Mouse (Mus musculus) CD8-positive naive resting alpha-beta T cell, adult 2 months (primary cell): Measurements from ENCODE around the gene Il5.

Experiments
- DNase-seq, 2 experiments: peaks; one replicate each; pipeline ENCODE4 v3.0.0; 2022; ENCODE audit warnings: low read depth in 2 of 2, low spot score in 2 of 2

Gene Il5

GRCm38 (mm10) chr11:53770125-53770791, 49.7 kb downstream of the Il5 start:
- DNase-seq = peak; percentile 59

DNA sequence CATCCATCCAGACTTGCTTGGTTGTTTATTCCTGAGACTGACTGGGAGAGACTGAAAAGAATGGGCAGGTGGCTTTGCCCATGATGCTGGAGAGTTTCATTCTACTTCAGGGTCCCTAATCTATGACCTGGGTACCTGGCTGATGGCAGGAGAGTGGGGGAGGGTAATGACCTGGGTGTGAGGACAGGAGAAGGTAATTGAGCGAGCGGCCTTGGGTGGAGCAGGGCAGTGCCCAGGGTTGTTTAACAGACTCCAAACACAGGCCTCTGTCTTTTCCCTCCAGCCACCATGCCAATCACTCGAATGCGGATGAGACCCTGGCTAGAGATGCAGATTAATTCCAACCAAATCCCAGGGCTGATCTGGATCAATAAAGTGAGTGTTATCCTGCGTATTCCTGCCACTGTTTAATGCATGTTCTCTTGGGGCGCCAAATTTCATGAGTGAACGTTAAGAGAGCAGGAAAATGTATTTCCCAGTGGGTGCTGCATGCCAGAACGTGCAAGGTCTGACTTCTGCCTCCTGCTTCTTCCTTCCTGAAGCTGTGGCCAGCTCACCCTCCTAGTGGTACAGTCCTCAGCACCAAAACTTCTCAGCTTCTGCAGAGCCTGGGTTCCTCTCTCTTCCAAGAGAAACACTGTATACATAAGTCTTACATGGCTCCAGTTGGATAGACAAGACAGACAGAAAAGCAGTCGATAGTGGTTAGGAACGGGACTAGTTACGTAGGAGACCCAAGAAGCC, 50.6 kb downstream of the Il5 start:
- no peak for DNase-seq

- no peak for DNase-seq
Observed at GRCm38 (mm10) chr11:53772536-53772935, 51.9 kb downstream of the Il5 start.

DNA sequence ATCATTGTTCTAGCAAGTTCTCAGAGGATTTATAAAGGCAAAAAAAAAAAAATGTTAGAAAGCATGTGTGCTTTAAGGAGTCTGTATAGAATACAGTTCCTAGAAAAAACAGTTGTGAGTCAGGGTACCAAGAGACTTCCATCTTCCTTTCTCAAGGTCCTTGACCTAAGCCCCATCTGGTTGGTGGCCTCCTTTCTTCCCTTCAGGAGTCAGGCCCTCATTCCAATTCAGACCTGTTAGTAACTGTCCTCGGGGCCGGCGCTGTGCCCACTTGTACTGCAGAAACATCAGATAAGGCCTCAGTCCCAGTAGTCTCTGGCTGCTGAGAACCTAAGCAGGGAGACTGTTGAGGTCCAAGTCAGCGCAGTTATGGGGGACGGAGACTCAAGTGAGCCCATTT, 52.5 kb downstream of the Il5 start, which contains the start of gene Gm17334:
TSS of gene Gm17334 (minus strand) at position 101 of the 400 bp plus-strand sequence.
- no peak for DNase-seq

DNA sequence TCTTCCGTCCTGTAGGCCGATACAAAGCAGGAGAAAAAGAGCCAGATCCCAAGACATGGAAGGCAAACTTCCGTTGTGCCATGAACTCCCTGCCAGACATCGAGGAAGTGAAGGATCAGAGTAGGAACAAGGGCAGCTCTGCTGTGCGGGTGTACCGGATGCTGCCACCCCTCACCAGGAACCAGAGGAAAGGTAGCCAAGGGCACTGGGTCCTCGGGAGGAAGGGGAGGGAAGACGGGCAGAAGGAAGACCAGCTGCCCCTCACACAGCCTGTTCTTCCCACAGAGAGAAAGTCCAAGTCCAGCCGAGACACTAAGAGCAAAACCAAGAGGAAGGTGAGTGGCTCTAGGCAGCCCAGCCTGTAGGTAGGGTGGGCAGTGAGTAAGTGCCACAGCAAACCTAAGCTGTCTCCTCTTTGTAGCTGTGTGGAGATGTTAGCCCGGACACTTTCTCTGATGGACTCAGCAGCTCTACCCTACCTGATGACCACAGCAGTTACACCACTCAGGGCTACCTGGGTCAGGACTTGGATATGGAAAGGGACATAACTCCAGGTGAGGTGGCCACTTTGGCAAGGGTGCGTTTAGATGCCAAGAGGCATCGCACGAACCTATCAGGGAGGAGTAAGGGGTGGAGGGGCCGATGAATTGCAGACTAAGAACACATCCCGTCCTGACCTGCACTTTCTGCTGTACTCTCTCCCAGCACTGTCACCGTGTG, 53.2 kb downstream of the Il5 start:
- no peak for DNase-seq
